Mouse (Mus musculus) MEL (cell line): ENCODE measurements around the gene Tsc22d3.
A peak's percentile ranks its signal among the peaks of the same experiment; 100 is the strongest.

Source experiments
- HCFC1 ChIP-seq: IDR thresholded peaks from 2 replicates; pipeline ENCODE4 v1.6.1; 2012; ENCODE audit warnings: low read depth, mild to moderate bottlenecking, inconsistent platforms, low read length, improper control_type of control experiment, moderate library complexity
- POLR2A ChIP-seq, 2 experiments: IDR thresholded peaks; 2 replicates each; pipeline ENCODE4 v1.6.1; 2011 to 2012; ENCODE audit warnings: low read length in 2 of 2, mild to moderate bottlenecking in 2 of 2, control low read depth in 1 of 2, improper control_type of control experiment in 1 of 2, low read depth in 1 of 2, moderate library complexity in 1 of 2; ENCODE audit not compliant: control insufficient read depth in 1 of 2, insufficient read depth in 1 of 2, poor library complexity in 1 of 2
- TAL1 ChIP-seq: IDR thresholded peaks from 2 replicates; pipeline ENCODE4 v1.6.1; 2012; ENCODE audit warnings: mild to moderate bottlenecking, inconsistent platforms, low read length, moderate library complexity, mixed read lengths

DNA sequence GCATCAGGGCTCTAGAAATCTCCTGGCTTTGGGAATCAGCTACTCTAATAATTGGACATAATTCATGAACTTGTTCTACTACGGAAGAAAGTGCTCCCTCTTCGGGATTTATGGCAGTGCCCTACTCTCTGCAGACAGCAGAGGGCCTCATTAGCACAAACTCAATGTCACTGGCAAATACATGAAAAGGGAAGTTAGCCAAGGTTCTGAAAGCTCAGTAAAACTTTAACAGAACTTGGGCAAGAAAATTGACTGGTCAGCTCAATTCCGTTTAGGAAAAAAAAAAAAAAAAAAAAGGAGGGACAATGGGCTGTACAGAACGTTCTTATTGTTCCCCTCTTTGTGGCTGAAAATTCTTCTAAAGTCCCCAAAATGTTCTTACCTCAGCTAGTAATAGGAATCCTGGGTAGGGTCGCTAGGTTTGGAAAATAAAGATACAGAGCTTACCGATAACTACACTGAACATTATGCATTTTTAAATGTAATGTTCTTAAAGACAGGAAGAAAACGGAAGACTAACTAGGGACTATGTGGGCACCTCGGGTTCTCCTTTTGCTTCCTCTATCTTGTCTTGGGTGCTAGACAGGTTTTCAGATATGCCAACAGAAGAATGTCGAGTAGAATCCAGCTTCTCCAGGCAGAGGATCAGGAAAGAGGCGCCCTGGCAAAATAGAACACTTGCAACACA lies 108.4 kb downstream of the Tsc22d3 start:
- TF ChIP-seq POLR2A (IDR thresholded peaks at IDR 0.05; ENCODE audit: control insufficient read depth in 1 of 2, insufficient read depth in 1 of 2, low read depth in 1 of 2, low read length in 2 of 2, poor library complexity in 1 of 2) (no peak), HCFC1 (peak; percentile 42), TAL1 (no peak)
